Comparison of ENCODE assay signal across 16 mouse cellular contexts in genomic region chr16:32783324-32784062, GRCm38 (mm10). TPM values are rescaled to one million over a fixed set of nuclear protein-coding genes. Genes with fewer than 3 reads are reported as not detected.
DNase-seq lines count a peak whose midpoint lies in the region; ATAC-seq and TF ChIP-seq lines count a peak whose summit lies in the region.
"Had no signal": no experiment of that assay in that cellular context is flagged by ENCODE, and none has a peak within 500 bp of the region (broad histone marks: within the 10 kb centered on the region; RNA-seq: fewer than 3 reads in every experiment).

No protein-coding gene starts in this region.

- peak; percentile 72 for ATAC-seq in forebrain, embryonic 13.5 days
- no peak for ATAC-seq in forebrain, embryonic 11.5 days (replicated peaks; ENCODE audit: low FRiP score)
- ATAC-seq in liver, postnatal 0 days = 0 out of 2 replicates have a peak, but pooled peaks have one; percentile 31
- ATAC-seq in liver, embryonic 11.5 days (replicated peaks; ENCODE audit: low FRiP score) = no peak

- no peak overlapping the region for H3K4me2 ChIP-seq in forebrain, embryonic 13.5 days
- H3K4me2 ChIP-seq in forebrain, embryonic 11.5 days (ENCODE audit: low read depth, low read length, severe bottlenecking) = no peak overlapping the region
- H3K4me2 ChIP-seq in liver, postnatal 0 days (ENCODE audit: low read depth, low read length) = no peak overlapping the region
- no peak overlapping the region for H3K4me2 ChIP-seq in liver, embryonic 11.5 days
- H3K4me2 ChIP-seq: limb, embryonic 12.5 days; neural tube, embryonic 15.5 days; stomach, embryonic 15.5 days had no signal

- H3K4me3 ChIP-seq in forebrain, embryonic 13.5 days = no peak overlapping the region
- H3K4me3 ChIP-seq in forebrain, embryonic 11.5 days (ENCODE audit: low read depth, low read length) = no peak overlapping the region
- H3K4me3 ChIP-seq in liver, postnatal 0 days (ENCODE audit: low read depth, low read length) = no peak overlapping the region
- H3K4me3 ChIP-seq in liver, embryonic 11.5 days (ENCODE audit: low read depth, low read length) = no peak overlapping the region
- H3K4me3 ChIP-seq: limb, embryonic 12.5 days; neural tube, embryonic 15.5 days; stomach, embryonic 15.5 days had no signal

- no peaks in the 10 kb centered on the region for H3K36me3 ChIP-seq in forebrain, embryonic 13.5 days (ENCODE audit: poor library complexity, severe bottlenecking)
- no peaks in the 10 kb centered on the region for H3K36me3 ChIP-seq in forebrain, embryonic 11.5 days (ENCODE audit: control insufficient read depth, insufficient read depth, low read length)
- H3K36me3 ChIP-seq in liver, postnatal 0 days (replicated peaks; ENCODE audit: insufficient read depth, low read length) = no peaks in the 10 kb centered on the region
- no peaks in the 10 kb centered on the region for H3K36me3 ChIP-seq in liver, embryonic 11.5 days (ENCODE audit: control insufficient read depth, insufficient read depth, low read length)
- H3K36me3 ChIP-seq: limb, embryonic 12.5 days; neural tube, embryonic 15.5 days; stomach, embryonic 15.5 days had no signal

- H3K27ac ChIP-seq in forebrain, embryonic 13.5 days = 0 out of 2 replicates have a peak overlapping the region, but pooled peaks have one; percentile 15
- no peak overlapping the region for H3K27ac ChIP-seq in forebrain, embryonic 11.5 days (ENCODE audit: low read depth, low read length)
- H3K27ac ChIP-seq in liver, postnatal 0 days (ENCODE audit: low read depth) = no peak overlapping the region
- no peak overlapping the region for H3K27ac ChIP-seq in liver, embryonic 11.5 days (ENCODE audit: low read depth, low read length)
- H3K27ac ChIP-seq: limb, embryonic 12.5 days; neural tube, embryonic 15.5 days; stomach, embryonic 15.5 days had no signal

- TF ChIP-seq CTCF in liver, postnatal 0 days (IDR thresholded peaks at IDR 0.05; ENCODE audit: low read depth) = no peak
- TF ChIP-seq CTCF in brain, embryonic 14.5 days (IDR thresholded peaks at IDR 0.05; ENCODE audit: borderline replicate concordance, extremely low read depth, insufficient read depth, insufficient read length) = no peak

- H3K9me3 ChIP-seq in forebrain, embryonic 13.5 days (replicated peaks) = no peaks in the 10 kb centered on the region
- H3K9me3 ChIP-seq in forebrain, embryonic 11.5 days (ENCODE audit: control insufficient read depth, low read length) = no peaks in the 10 kb centered on the region
- H3K9me3 ChIP-seq in liver, postnatal 0 days (ENCODE audit: low read length) = peaks cover 4% of the 10 kb centered on the region; the same call in 1 of the 2 replicates
- peaks cover 2% of the 10 kb centered on the region; the same call in 1 of the 2 replicates for H3K9me3 ChIP-seq in liver, embryonic 11.5 days (ENCODE audit: control insufficient read depth, low read length)
- H3K9me3 ChIP-seq: limb, embryonic 12.5 days; stomach, embryonic 15.5 days had no signal

- WGBS in forebrain, embryonic 13.5 days = 51% methylated on average over 5 of the region's 5 CpGs
- 70% methylated on average over 5 of the region's 5 CpGs for WGBS in forebrain, embryonic 11.5 days
- WGBS in liver, postnatal 0 days (ENCODE audit: insufficient replicate concordance) = 52% methylated on average over 5 of the region's 5 CpGs
- 62% methylated on average over 5 of the region's 5 CpGs for WGBS in liver, embryonic 11.5 days

- H3K27me3 ChIP-seq in forebrain, embryonic 13.5 days = no peaks in the 10 kb centered on the region
- no peaks in the 10 kb centered on the region for H3K27me3 ChIP-seq in forebrain, embryonic 11.5 days (ENCODE audit: control insufficient read depth, insufficient read depth, low read length)
- no peaks in the 10 kb centered on the region for H3K27me3 ChIP-seq in liver, postnatal 0 days (ENCODE audit: insufficient read depth, low read length)
- 0 out of 2 replicates have a peak, but pooled peaks cover 2% of the 10 kb centered on the region for H3K27me3 ChIP-seq in liver, embryonic 11.5 days (replicated peaks; ENCODE audit: control insufficient read depth, insufficient read depth, low read length)
- H3K27me3 ChIP-seq: CH12.LX; limb, embryonic 12.5 days; neural tube, embryonic 15.5 days; stomach, embryonic 15.5 days had no signal

- no peak overlapping the region for H3K9ac ChIP-seq in forebrain, embryonic 13.5 days
- H3K9ac ChIP-seq in forebrain, embryonic 11.5 days (ENCODE audit: low read length) = no peak overlapping the region
- no peak overlapping the region for H3K9ac ChIP-seq in liver, postnatal 0 days (replicated peaks)
- no peak overlapping the region for H3K9ac ChIP-seq in liver, embryonic 11.5 days (ENCODE audit: low read depth, low read length)
- H3K9ac ChIP-seq: limb, embryonic 12.5 days; neural tube, embryonic 15.5 days; stomach, embryonic 15.5 days had no signal

- no peak for TF ChIP-seq POLR2A in brain, embryonic 14.5 days (IDR thresholded peaks at IDR 0.05; ENCODE audit: borderline replicate concordance, extremely low read depth, insufficient read depth, insufficient read length, poor library complexity, severe bottlenecking)

- no peak for TF ChIP-seq EP300 in liver, postnatal 0 days (IDR thresholded peaks at IDR 0.05; ENCODE audit: low read depth)

- no peak for DNase-seq in forebrain, embryonic 11.5 days (ENCODE audit: low spot score)
- DNase-seq in liver, postnatal 0 days = no peak
- no peak for DNase-seq in liver, embryonic 11.5 days (ENCODE audit: low spot score)
- peak; percentile 74 for DNase-seq in brain, embryonic 14.5 days (ENCODE audit: low read depth)
- peak; percentile 28 for DNase-seq in lung, postnatal 36 days
- no peak for DNase-seq in gastrocnemius, adult 8-10 months (ENCODE audit: low spot score in 2 of 2)
- no peak for DNase-seq in cerebellum, postnatal 4 days (ENCODE audit: low spot score in 2 of 2)
- DNase-seq: adrenal gland, postnatal 25 days; kidney, postnatal 14 days had no signal

- H3K4me1 ChIP-seq in forebrain, embryonic 13.5 days = peaks cover 12% of the 10 kb centered on the region; the same call in 1 of the 2 replicates
- no peaks in the 10 kb centered on the region for H3K4me1 ChIP-seq in forebrain, embryonic 11.5 days (replicated peaks; ENCODE audit: control insufficient read depth, insufficient read depth, low read length)
- H3K4me1 ChIP-seq in liver, postnatal 0 days (ENCODE audit: insufficient read depth) = peaks cover 2% of the 10 kb centered on the region; the same call in 1 of the 2 replicates
- no peaks in the 10 kb centered on the region for H3K4me1 ChIP-seq in liver, embryonic 11.5 days (replicated peaks; ENCODE audit: control insufficient read depth, insufficient read depth, low read length)
- H3K4me1 ChIP-seq: neural tube, embryonic 15.5 days; stomach, embryonic 15.5 days had no signal

RNA-seq across cellular contexts. Expression of gene Muc20, which starts 13.7 kb away (rescaled TPM):
- polyA plus RNA-seq in forebrain, embryonic 13.5 days (2015; fragmentation: Nextera tagmentation; extraction: Ambion mirVana) = not detected in 2 replicates
- not detected in 2 replicates for polyA plus RNA-seq in forebrain, embryonic 11.5 days (2014; fragmentation: Nextera tagmentation; extraction: Ambion mirVana)
- polyA plus RNA-seq in liver, postnatal 0 days (2015; fragmentation: Nextera tagmentation; extraction: Ambion mirVana) = 0.08 TPM in 1 of 2 replicates, not detected in the other
- not detected in 2 replicates for polyA plus RNA-seq in liver, embryonic 11.5 days (2014; fragmentation: Nextera tagmentation; extraction: Ambion mirVana)
- polyA plus RNA-seq in brain, embryonic 14.5 days (2012; rRNA removed) = 0.03 and 0.05 TPM in 2 replicates
- total RNA-seq in gastrocnemius, adult 8-10 months (2022) = under 1 TPM; 0.34 to 0.70 (median 0.42) TPM
- total RNA-seq: left cerebral cortex, adult 8-10 months had no signal
- polyA plus RNA-seq: limb, embryonic 12.5 days; neural tube, embryonic 15.5 days had no signal

RNA-seq across cellular contexts. Expression of gene Smbd1, which starts 26.8 kb away (rescaled TPM):
- polyA plus RNA-seq in forebrain, embryonic 13.5 days (2015; fragmentation: Nextera tagmentation; extraction: Ambion mirVana) = not detected in 2 replicates
- not detected in 2 replicates for polyA plus RNA-seq in forebrain, embryonic 11.5 days (2014; fragmentation: Nextera tagmentation; extraction: Ambion mirVana)
- polyA plus RNA-seq in liver, postnatal 0 days (2015; fragmentation: Nextera tagmentation; extraction: Ambion mirVana) = 0.33 TPM in 1 of 2 replicates, not detected in the other
- polyA plus RNA-seq in liver, embryonic 11.5 days (2014; fragmentation: Nextera tagmentation; extraction: Ambion mirVana) = not detected in 2 replicates
- polyA plus RNA-seq in brain, embryonic 14.5 days (2012; rRNA removed) = not detected in 2 replicates
- total RNA-seq in gastrocnemius, adult 8-10 months (2022) = not detected
- total RNA-seq: adrenal gland, postnatal 25 days; CH12.LX; left cerebral cortex, adult 8-10 months had no signal
- polyA plus RNA-seq: heart, embryonic 16.5 days; limb, embryonic 12.5 days; neural tube, embryonic 15.5 days had no signal

RNA-seq across cellular contexts. Expression of gene Muc4, which starts 47.8 kb away (rescaled TPM):
- polyA plus RNA-seq in forebrain, embryonic 13.5 days (2015; fragmentation: Nextera tagmentation; extraction: Ambion mirVana) = 0.04 TPM in 1 of 2 replicates, not detected in the other
- 0.12 TPM in 1 of 2 replicates, not detected in the other for polyA plus RNA-seq in forebrain, embryonic 11.5 days (2014; fragmentation: Nextera tagmentation; extraction: Ambion mirVana)
- polyA plus RNA-seq in liver, postnatal 0 days (2015; fragmentation: Nextera tagmentation; extraction: Ambion mirVana) = 0.49 and 0.64 TPM in 2 replicates
- 0.41 and 0.66 TPM in 2 replicates for polyA plus RNA-seq in liver, embryonic 11.5 days (2014; fragmentation: Nextera tagmentation; extraction: Ambion mirVana)
- polyA plus RNA-seq in brain, embryonic 14.5 days (2012; rRNA removed) = 0.01 and 0.07 TPM in 2 replicates
- total RNA-seq in gastrocnemius, adult 8-10 months (2022) = under 1 TPM in 2 of 4 experiments, not detected in 2; 0.05 to 0.38 TPM
- total RNA-seq: adrenal gland, postnatal 25 days had no signal
- polyA plus RNA-seq: limb, embryonic 12.5 days had no signal

Comparison
In these comparisons a context has a peak if more than half of its experiments do, and no peak if none do; other contexts are left out.
1. ATAC-seq: peak in forebrain, embryonic 13.5 days (single experiment) and liver, postnatal 0 days (single experiment); none in forebrain, embryonic 11.5 days (single experiment) and liver, embryonic 11.5 days (single experiment).
2. DNase-seq: peak in brain, embryonic 14.5 days (single experiment) and lung, postnatal 36 days (single experiment); none in forebrain, embryonic 11.5 days (single experiment), liver, postnatal 0 days (single experiment), liver, embryonic 11.5 days (single experiment), gastrocnemius, adult 8-10 months (0 of 2) and cerebellum, postnatal 4 days (0 of 2).